Mouse (Mus musculus): ENCODE measurements around the gene Ptrh2. TPM values are rescaled to one million over a fixed set of nuclear protein-coding genes. Genes with fewer than 3 reads are reported as not detected.

Gene Ptrh2
- polyA plus RNA-seq (2016; fragmentation: Nextera tagmentation; extraction: Ambion mirVana), result 21.5 TPM in 2 replicates

- H3K4me2 ChIP-seq, result peak within 1 kb of the TSS; percentile 91
- no peaks in the 10 kb centered on the region for H3K9me3 ChIP-seq (replicated peaks)
- peaks cover 28% of the 10 kb centered on the region for H3K4me1 ChIP-seq (replicated peaks)
- peak within 1 kb of the TSS; percentile 93 for H3K9ac ChIP-seq
- peaks cover 14% of the 10 kb centered on the region for H3K36me3 ChIP-seq
- ATAC-seq (ENCODE audit: insufficient number of reproducible peaks, low FRiP score), result peak; percentile 93
- WGBS, result under 1% methylated on average over 56 of the region's 56 CpGs
- H3K27me3 ChIP-seq (replicated peaks), result no peaks in the 10 kb centered on the region
- H3K4me3 ChIP-seq, result peak within 1 kb of the TSS; percentile 95
- H3K27ac ChIP-seq (ENCODE audit: poor library complexity, severe bottlenecking), result peak within 1 kb of the TSS; percentile 92
Observed at GRCm38 (mm10) chr11:86683395-86684125, at the start of gene Ptrh2, which contains the start of gene Vmp1. TSS of gene Ptrh2 (plus strand) at chr11:86683985. TSS of gene Vmp1 (minus strand) at chr11:86683836.

DNA sequence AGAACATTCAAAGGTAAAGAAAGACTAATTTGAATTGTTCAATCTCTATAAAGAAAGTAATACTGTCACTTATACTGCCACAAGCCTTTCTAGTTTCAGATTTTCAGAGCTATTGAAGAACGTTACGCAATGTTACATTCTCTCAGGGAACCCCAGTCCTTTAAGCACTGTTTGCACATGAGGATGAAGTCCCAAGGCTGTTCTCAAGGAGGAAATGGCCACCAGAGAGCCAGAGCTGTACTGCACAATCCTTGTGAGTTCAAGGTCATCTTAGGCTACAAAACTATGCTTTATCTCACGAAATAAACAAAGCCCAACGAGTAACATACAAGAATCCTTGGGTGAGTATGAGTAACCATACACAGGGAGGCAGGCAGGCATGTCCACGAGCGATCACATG lies 49.4 kb upstream of the Ptrh2 start:
- no peak for ATAC-seq (ENCODE audit: insufficient number of reproducible peaks, low FRiP score)
- no peak overlapping the region for H3K4me2 ChIP-seq
- H3K4me3 ChIP-seq, result no peak overlapping the region
- H3K9me3 ChIP-seq (replicated peaks), result no peaks in the 10 kb centered on the region
- H3K4me1 ChIP-seq (replicated peaks), result peaks cover 4% of the 10 kb centered on the region; the same call in 1 of the 2 replicates
- peaks cover 20% of the 10 kb centered on the region for H3K36me3 ChIP-seq
- 86% methylated on average over 6 of the region's 6 CpGs for WGBS
- H3K27ac ChIP-seq (ENCODE audit: poor library complexity, severe bottlenecking), result no peak overlapping the region
- no peak overlapping the region for H3K9ac ChIP-seq
- H3K27me3 ChIP-seq (replicated peaks), result no peaks in the 10 kb centered on the region

DNA sequence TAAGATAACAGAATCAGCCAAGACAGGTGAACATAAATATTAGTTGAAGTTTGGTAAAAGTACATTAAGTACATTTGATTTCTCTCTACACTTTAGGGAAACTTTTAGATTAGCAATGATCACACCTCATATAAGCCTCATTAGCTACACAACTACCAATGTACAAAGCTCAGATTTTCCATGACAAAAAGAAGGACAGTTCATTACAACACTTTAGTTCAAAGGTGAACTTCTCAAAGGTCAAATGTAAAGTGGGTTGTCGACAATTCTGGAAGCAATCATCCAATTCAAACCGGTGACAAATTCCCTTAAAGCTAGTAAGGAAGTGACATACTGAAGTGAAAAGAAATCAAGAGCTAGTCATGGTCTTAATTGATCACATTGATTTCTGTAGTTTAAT lies 46.1 kb upstream of the Ptrh2 start:
- Histone ChIP-seq H3K4me3 (no peak overlapping the region), H3K4me1 (replicated peaks) (no peaks in the 10 kb centered on the region), H3K27ac (ENCODE audit: poor library complexity, severe bottlenecking) (no peak overlapping the region), H3K4me2 (no peak overlapping the region), H3K9ac (no peak overlapping the region), H3K27me3 (replicated peaks) (no peaks in the 10 kb centered on the region), H3K36me3 (peaks cover 15% of the 10 kb centered on the region), H3K9me3 (replicated peaks) (no peaks in the 10 kb centered on the region)
- 58% methylated on average over 2 of the region's 2 CpGs for WGBS
- ATAC-seq (ENCODE audit: insufficient number of reproducible peaks, low FRiP score), result no peak

GRCm38 (mm10) chr11:86641714-86642113 lies 42.1 kb upstream of the Ptrh2 start:
- Histone ChIP-seq H3K4me3 (no peak overlapping the region), H3K9me3 (replicated peaks) (no peaks in the 10 kb centered on the region)
- 80% methylated on average over 4 of the region's 4 CpGs for WGBS

GRCm38 (mm10) chr11:86644553-86644952 lies 39.2 kb upstream of the Ptrh2 start:
- 83% methylated on average over 4 of the region's 4 CpGs for WGBS
- no peak for ATAC-seq (ENCODE audit: insufficient number of reproducible peaks, low FRiP score)
- Histone ChIP-seq H3K9me3 (replicated peaks) (no peaks in the 10 kb centered on the region), H3K4me3 (no peak overlapping the region), H3K27me3 (replicated peaks) (no peaks in the 10 kb centered on the region), H3K9ac (no peak overlapping the region), H3K4me2 (no peak overlapping the region), H3K4me1 (replicated peaks) (peaks cover 7% of the 10 kb centered on the region; the same call in 1 of the 2 replicates), H3K36me3 (peaks cover 7% of the 10 kb centered on the region), H3K27ac (ENCODE audit: poor library complexity, severe bottlenecking) (no peak overlapping the region)

More at GRCm38 (mm10) chr11:86641714-86642113, 42.1 kb upstream of the Ptrh2 start:
- H3K4me1 ChIP-seq (replicated peaks), result peaks cover 7% of the 10 kb centered on the region; the same call in 1 of the 2 replicates
- ATAC-seq (ENCODE audit: insufficient number of reproducible peaks, low FRiP score), result no peak
- no peak overlapping the region for H3K9ac ChIP-seq
- no peak overlapping the region for H3K4me2 ChIP-seq
- H3K27ac ChIP-seq (ENCODE audit: poor library complexity, severe bottlenecking), result no peak overlapping the region
- no peaks in the 10 kb centered on the region for H3K27me3 ChIP-seq (replicated peaks)
- H3K36me3 ChIP-seq, result peaks cover 7% of the 10 kb centered on the region

- peak overlapping the region; percentile 96 for H3K27ac ChIP-seq (ENCODE audit: poor library complexity, severe bottlenecking)
- peak; percentile 80 for ATAC-seq (ENCODE audit: insufficient number of reproducible peaks, low FRiP score)
- H3K27me3 ChIP-seq (replicated peaks), result no peaks in the 10 kb centered on the region
- H3K4me2 ChIP-seq, result no peak overlapping the region
- H3K9me3 ChIP-seq (replicated peaks), result no peaks in the 10 kb centered on the region
- no peak overlapping the region for H3K9ac ChIP-seq
- H3K4me3 ChIP-seq, result no peak overlapping the region
- peaks cover 7% of the 10 kb centered on the region for H3K36me3 ChIP-seq
- peaks cover 7% of the 10 kb centered on the region for H3K4me1 ChIP-seq (replicated peaks)
- 35% methylated on average over 7 of the region's 7 CpGs for WGBS
Observed at GRCm38 (mm10) chr11:86646136-86646834, 37.5 kb upstream of the Ptrh2 start.

DNA sequence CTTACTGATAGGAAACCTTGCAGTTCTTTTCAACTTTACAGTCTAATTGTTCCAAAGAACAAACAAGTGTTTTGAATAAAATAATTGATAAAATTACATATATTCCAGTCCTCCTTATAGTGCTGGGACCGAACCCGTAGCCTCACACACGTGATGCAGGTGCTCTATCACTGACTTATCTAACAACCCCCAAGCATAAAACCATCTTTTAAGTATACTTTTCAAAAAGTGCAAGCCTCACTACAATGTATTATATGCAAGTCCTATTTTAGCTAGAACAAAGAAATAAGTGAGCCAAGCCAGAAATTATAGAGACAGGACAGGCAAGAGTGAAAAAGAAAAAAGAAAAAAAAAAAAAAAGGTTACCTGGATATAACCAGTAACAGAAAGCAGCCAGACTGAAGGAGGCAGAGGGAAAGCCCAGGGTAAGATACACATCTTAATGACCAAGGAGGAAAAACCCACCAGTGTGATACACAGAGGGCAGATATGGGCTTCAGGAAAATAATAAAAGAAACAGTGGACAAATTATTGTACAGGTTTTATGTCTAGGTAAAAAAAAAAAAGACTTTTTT lies 36.8 kb upstream of the Ptrh2 start:
- Histone ChIP-seq H3K4me1 (replicated peaks) (peaks cover 7% of the 10 kb centered on the region), H3K9ac (no peak overlapping the region), H3K36me3 (peaks cover 7% of the 10 kb centered on the region), H3K4me2 (no peak overlapping the region), H3K27me3 (replicated peaks) (no peaks in the 10 kb centered on the region), H3K4me3 (no peak overlapping the region), H3K27ac (ENCODE audit: poor library complexity, severe bottlenecking) (peak overlapping the region; percentile 96), H3K9me3 (replicated peaks) (no peaks in the 10 kb centered on the region)
- 74% methylated on average over 3 of the region's 3 CpGs for WGBS
- no peak for ATAC-seq (ENCODE audit: insufficient number of reproducible peaks, low FRiP score)

DNA sequence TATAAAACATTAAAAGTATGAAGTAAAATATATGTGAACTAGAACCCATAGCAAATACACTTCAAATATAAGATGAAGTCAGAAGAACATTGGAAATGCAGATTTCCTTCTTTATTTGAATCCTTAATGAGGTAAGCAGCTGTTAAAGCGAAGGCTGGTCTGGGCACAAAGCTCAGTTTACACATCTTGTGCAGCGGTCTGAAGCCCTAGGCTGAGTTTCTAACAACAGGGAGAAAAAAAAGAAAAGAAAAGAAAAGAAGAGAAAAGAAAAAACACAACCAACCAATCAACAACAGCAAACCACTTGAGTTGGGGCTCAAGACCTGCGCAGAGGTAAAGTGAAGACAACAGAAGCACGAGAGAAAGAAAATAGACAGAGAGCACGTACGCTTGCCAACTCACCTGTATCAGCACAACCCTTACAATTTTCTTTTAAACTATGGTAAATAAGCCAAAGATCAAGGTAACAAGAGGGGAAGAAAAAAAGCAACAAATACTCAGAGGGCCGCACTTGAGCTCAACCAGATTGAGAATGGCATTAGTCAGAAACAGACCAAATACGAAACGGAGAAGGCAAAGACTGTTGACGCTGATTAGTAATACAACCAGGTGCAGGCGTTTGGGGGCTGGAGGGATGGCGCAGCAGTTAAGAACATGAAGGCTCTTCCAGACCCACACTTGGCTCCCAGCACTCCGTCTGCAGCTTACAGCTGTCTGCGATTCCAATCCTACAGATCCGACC lies 35.9 kb upstream of the Ptrh2 start:
- no peak for ATAC-seq (ENCODE audit: insufficient number of reproducible peaks, low FRiP score)
- H3K4me1 ChIP-seq (replicated peaks), result peaks cover 11% of the 10 kb centered on the region
- no peak overlapping the region for H3K9ac ChIP-seq
- H3K36me3 ChIP-seq, result peaks cover 4% of the 10 kb centered on the region
- 89% methylated on average over 15 of the region's 15 CpGs for WGBS
- H3K27me3 ChIP-seq (replicated peaks), result no peaks in the 10 kb centered on the region
- no peak overlapping the region for H3K27ac ChIP-seq (ENCODE audit: poor library complexity, severe bottlenecking)
- no peaks in the 10 kb centered on the region for H3K9me3 ChIP-seq (replicated peaks)
- no peak overlapping the region for H3K4me2 ChIP-seq
- H3K4me3 ChIP-seq, result no peak overlapping the region

DNA sequence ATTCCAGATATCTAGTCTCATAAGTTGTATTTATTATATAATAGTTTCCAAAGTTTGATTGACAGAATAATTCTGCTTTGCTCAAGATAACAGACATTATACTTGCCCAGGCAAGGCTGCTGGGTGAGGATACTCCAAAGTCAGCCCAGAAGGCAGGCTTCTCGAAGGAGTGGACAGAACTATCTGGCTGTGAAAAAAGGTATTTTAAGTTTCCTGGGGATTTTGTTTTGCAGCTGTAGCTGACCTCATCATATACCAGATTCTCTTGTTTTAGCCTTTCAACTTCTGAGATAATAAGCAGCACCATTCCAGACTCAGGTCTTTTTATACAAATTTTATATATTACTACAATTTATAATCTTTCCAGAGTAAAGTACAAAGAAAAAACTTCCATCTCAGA lies 34.2 kb upstream of the Ptrh2 start:
- ATAC-seq (ENCODE audit: insufficient number of reproducible peaks, low FRiP score), result no peak
- Histone ChIP-seq H3K27ac (ENCODE audit: poor library complexity, severe bottlenecking) (no peak overlapping the region), H3K4me2 (no peak overlapping the region), H3K36me3 (no peaks in the 10 kb centered on the region), H3K27me3 (replicated peaks) (no peaks in the 10 kb centered on the region), H3K4me1 (replicated peaks) (peaks cover 15% of the 10 kb centered on the region), H3K9me3 (replicated peaks) (no peaks in the 10 kb centered on the region), H3K4me3 (no peak overlapping the region), H3K9ac (no peak overlapping the region)
- 80% methylated on average over 1 of the region's 1 CpGs for WGBS

- H3K27ac ChIP-seq (ENCODE audit: poor library complexity, severe bottlenecking), result peak overlapping the region; percentile 23; the same call in 1 of the 2 replicates
- WGBS, result 46% methylated on average over 6 of the region's 6 CpGs
Observed at GRCm38 (mm10) chr11:86650676-86651075, 33.1 kb upstream of the Ptrh2 start.

More at GRCm38 (mm10) chr11:86650676-86651075, 33.1 kb upstream of the Ptrh2 start:
- ATAC-seq (ENCODE audit: insufficient number of reproducible peaks, low FRiP score), result no peak
- Histone ChIP-seq H3K4me3 (no peak overlapping the region), H3K27me3 (replicated peaks) (no peaks in the 10 kb centered on the region), H3K36me3 (no peaks in the 10 kb centered on the region), H3K4me1 (replicated peaks) (peaks cover 15% of the 10 kb centered on the region), H3K4me2 (no peak overlapping the region), H3K9ac (no peak overlapping the region), H3K9me3 (replicated peaks) (no peaks in the 10 kb centered on the region)

All from heart, embryonic 12.5 days (tissue).